Mouse (Mus musculus): Measurements from ENCODE around the gene Pim1.

DNA sequence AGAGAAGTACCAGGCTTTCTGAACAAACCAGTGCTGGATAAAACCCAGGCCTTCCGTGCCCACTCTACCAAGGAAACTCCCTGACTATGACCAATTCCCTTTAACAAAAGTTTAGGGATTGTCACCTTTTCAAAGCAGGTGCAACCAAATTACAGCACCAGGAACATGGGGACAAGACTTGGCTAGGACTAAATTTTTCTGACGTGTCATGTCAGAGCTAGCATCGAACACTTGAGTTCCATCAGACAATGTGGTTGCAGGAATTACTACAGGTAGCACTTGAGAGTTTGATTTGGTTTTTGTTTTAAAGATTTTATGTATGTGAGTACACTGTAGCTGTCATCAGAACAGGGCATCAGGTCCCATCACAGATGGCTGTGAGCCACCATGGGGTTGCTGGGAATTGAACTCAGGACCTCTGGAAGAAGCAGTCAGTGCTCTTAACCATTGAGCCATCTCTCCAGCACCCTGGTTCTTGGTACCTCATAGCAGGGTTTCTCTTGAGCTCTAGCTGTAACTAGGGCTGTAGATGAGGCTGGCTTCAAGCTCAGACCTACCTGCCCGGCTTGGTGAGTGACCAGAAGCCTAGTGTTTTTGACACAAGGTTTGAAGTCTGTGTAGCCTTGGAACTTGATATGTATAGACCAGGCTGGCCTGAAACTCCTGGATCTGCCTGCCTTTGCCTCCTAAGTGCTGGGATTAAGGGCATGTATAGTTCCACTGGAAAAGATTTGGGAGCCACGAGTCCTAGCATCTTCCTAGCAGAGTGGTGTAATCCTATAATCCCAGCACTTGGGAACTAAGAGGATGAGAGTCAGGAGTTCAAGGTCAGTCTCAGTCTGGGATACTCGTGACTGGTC lies 5.9 kb downstream of the Pim1 start:
- TF ChIP-seq CTCF (IDR thresholded peaks at IDR 0.05; ENCODE audit: extremely low read depth, insufficient read length, insufficient replicate concordance, low read depth, low read length) (no peak), POLR2A (IDR thresholded peaks at IDR 0.05; ENCODE audit: low read depth, low read length) (no peak)

Data from small intestine, adult 2 months (tissue).